Comparison of ENCODE assay signal across 14 mouse cellular contexts in the genomic region with DNA sequence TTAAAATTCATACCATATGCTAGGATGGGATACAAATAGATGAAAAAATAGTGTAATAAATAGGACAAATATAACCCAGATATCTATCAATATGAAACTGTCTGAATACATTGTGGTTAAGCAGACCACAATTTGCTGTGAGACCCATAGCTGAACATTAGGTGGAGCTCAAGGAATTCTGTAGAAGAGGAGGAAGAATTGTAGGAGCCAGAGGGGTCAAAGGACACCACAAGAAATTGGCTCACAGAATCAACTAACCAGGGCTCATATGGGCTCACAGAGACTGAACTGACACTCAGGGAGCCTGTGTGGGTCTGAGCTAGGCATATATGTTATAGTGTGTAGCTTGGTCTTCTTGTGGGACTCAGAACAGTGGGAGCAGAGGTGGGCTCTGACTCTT. TPM values are rescaled to one million over a fixed set of nuclear protein-coding genes. Genes with fewer than 3 reads are reported as not detected.
DNase-seq lines count a peak whose midpoint lies in the region; ATAC-seq lines count a peak whose summit lies in the region.
"Had no signal": no experiment of that assay in that cellular context is flagged by ENCODE, and none has a peak within 500 bp of the region (broad histone marks: within the 10 kb centered on the region; RNA-seq: fewer than 3 reads in every experiment).

No protein-coding gene starts in this region.

- H3K9me3 ChIP-seq in kidney, embryonic 16.5 days (ENCODE audit: low read length) = no peaks in the 10 kb centered on the region
- 0 out of 2 replicates have a peak, but pooled peaks cover 6% of the 10 kb centered on the region for H3K9me3 ChIP-seq in heart, embryonic 12.5 days (replicated peaks)
- H3K9me3 ChIP-seq: limb, embryonic 13.5 days had no signal

- H3K27me3 ChIP-seq in kidney, embryonic 16.5 days (ENCODE audit: insufficient read depth, low read length) = no peaks in the 10 kb centered on the region
- H3K27me3 ChIP-seq in heart, embryonic 12.5 days (replicated peaks) = no peaks in the 10 kb centered on the region
- H3K27me3 ChIP-seq: limb, embryonic 13.5 days had no signal

- no peak overlapping the region for H3K4me2 ChIP-seq in kidney, embryonic 16.5 days (replicated peaks; ENCODE audit: low read depth, low read length)
- H3K4me2 ChIP-seq in heart, embryonic 12.5 days = no peak overlapping the region
- H3K4me2 ChIP-seq: limb, embryonic 13.5 days had no signal

- peaks cover 4% of the 10 kb centered on the region; the same call in 1 of the 2 replicates for H3K36me3 ChIP-seq in kidney, embryonic 16.5 days (ENCODE audit: insufficient read depth, low read length)
- H3K36me3 ChIP-seq in heart, embryonic 12.5 days = 0 out of 2 replicates have a peak, but pooled peaks cover 4% of the 10 kb centered on the region

- H3K9ac ChIP-seq in kidney, embryonic 16.5 days (replicated peaks; ENCODE audit: low read length) = no peak overlapping the region
- no peak overlapping the region for H3K9ac ChIP-seq in heart, embryonic 12.5 days
- H3K9ac ChIP-seq: limb, embryonic 13.5 days had no signal

- no peak overlapping the region for H3K27ac ChIP-seq in kidney, embryonic 16.5 days (ENCODE audit: low read length)
- no peak overlapping the region for H3K27ac ChIP-seq in heart, embryonic 12.5 days (ENCODE audit: poor library complexity, severe bottlenecking)
- H3K27ac ChIP-seq: limb, embryonic 13.5 days; midbrain, embryonic 10.5 days had no signal

- no peak for ATAC-seq in kidney, embryonic 16.5 days (ENCODE audit: low FRiP score, low TSS enrichment)
- ATAC-seq in heart, embryonic 12.5 days (ENCODE audit: insufficient number of reproducible peaks, low FRiP score) = no peak

- H3K4me3 ChIP-seq in kidney, embryonic 16.5 days (ENCODE audit: low read length) = no peak overlapping the region
- H3K4me3 ChIP-seq in heart, embryonic 12.5 days = no peak overlapping the region
- H3K4me3 ChIP-seq: limb, embryonic 13.5 days; midbrain, embryonic 10.5 days; myocyte had no signal

- peak; percentile 17 for DNase-seq in kidney, adult 18-20 months
- peak; percentile 21 for DNase-seq in lung, postnatal 36 days
- DNase-seq in lung, postnatal 25 days (ENCODE audit: low spot score) = no peak
- DNase-seq in brain, adult 2 months (ENCODE audit: low read depth, low spot score) = peak; percentile 33
- no peak for DNase-seq in urinary bladder, postnatal 14 days (ENCODE audit: low spot score)
- DNase-seq: adrenal gland, postnatal 14 days; cerebellum, postnatal 10 days; heart, postnatal 14 days; layer of hippocampus, postnatal 36 days had no signal

- no peaks in the 10 kb centered on the region for H3K4me1 ChIP-seq in kidney, embryonic 16.5 days (ENCODE audit: insufficient read depth, low read length)
- no peaks in the 10 kb centered on the region for H3K4me1 ChIP-seq in heart, embryonic 12.5 days (replicated peaks)
- H3K4me1 ChIP-seq: limb, embryonic 13.5 days; midbrain, embryonic 10.5 days had no signal

RNA-seq across cellular contexts. Expression of a gene that starts 47.8 kb away (rescaled TPM):
- polyA plus RNA-seq in kidney, embryonic 16.5 days (2015; fragmentation: Nextera tagmentation; extraction: Ambion mirVana) = 15.1 and 15.8 TPM in 2 replicates
- 11.6 and 14.7 TPM in 2 replicates for polyA plus RNA-seq in heart, embryonic 12.5 days (2016; fragmentation: Nextera tagmentation; extraction: Ambion mirVana)

Comparison
In these comparisons a context has a peak if more than half of its experiments do, and no peak if none do; other contexts are left out.
1. DNase-seq: peak in kidney, adult 18-20 months (single experiment), lung, postnatal 36 days (single experiment) and brain, adult 2 months (single experiment); none in lung, postnatal 25 days (single experiment) and urinary bladder, postnatal 14 days (single experiment).